ENCODE assay signal across 11 mouse cellular contexts in genomic region chr15:81300520-81301069, GRCm38 (mm10).
DNase-seq lines count a peak whose midpoint lies in the region; ATAC-seq and TF ChIP-seq lines count a peak whose summit lies in the region.
"Had no signal": no experiment of that assay in that cellular context is flagged by ENCODE, and none has a peak within 500 bp of the region (broad histone marks: within the 10 kb centered on the region; RNA-seq: fewer than 3 reads in every experiment).

No protein-coding gene starts in this region.

- H3K27ac ChIP-seq in liver, adult 2 months (replicated peaks; ENCODE audit: insufficient read depth, low read depth, low read length): peak overlapping the region; percentile 67
- H3K27ac ChIP-seq in liver, embryonic 12.5 days: no peak overlapping the region
- H3K27ac ChIP-seq: hindbrain, embryonic 10.5 days; limb, embryonic 15.5 days had no signal

- H3K4me1 ChIP-seq in liver, adult 2 months (ENCODE audit: control insufficient read depth, insufficient read depth, low read length): peaks cover 13% of the 10 kb centered on the region
- no peaks in the 10 kb centered on the region for H3K4me1 ChIP-seq in liver, embryonic 12.5 days
- H3K4me1 ChIP-seq: hindbrain, embryonic 10.5 days; limb, embryonic 15.5 days had no signal

- no peak overlapping the region for H3K4me3 ChIP-seq in liver, adult 2 months (ENCODE audit: insufficient read depth, low read depth, low read length)
- no peak overlapping the region for H3K4me3 ChIP-seq in liver, embryonic 12.5 days
- H3K4me3 ChIP-seq: hindbrain, embryonic 10.5 days; limb, embryonic 15.5 days had no signal

- H3K4me2 ChIP-seq in liver, embryonic 12.5 days: no peak overlapping the region
- H3K4me2 ChIP-seq: limb, embryonic 15.5 days had no signal

- 24% methylated on average over 3 of the region's 3 CpGs for WGBS in liver, adult 2 months
- 70% methylated on average over 3 of the region's 3 CpGs for WGBS in liver, embryonic 12.5 days (ENCODE audit: insufficient replicate concordance)

- no peak for TF ChIP-seq CTCF in liver, adult 2 months (IDR thresholded peaks at IDR 0.05; ENCODE audit: low read depth, low read length)
- TF ChIP-seq CTCF in Patski (IDR thresholded peaks at IDR 0.05): no peak

- no peak for TF ChIP-seq POLR2A in liver, adult 2 months (IDR thresholded peaks at IDR 0.05; ENCODE audit: extremely low read depth, insufficient read depth, low read length)

- H3K36me3 ChIP-seq in liver, adult 2 months (ENCODE audit: control insufficient read depth, insufficient read depth, low read length): no peaks in the 10 kb centered on the region
- no peaks in the 10 kb centered on the region for H3K36me3 ChIP-seq in liver, embryonic 12.5 days
- no peaks in the 10 kb centered on the region for H3K36me3 ChIP-seq in splenic B cell, adult 2 months (ENCODE audit: control insufficient read depth, insufficient read depth, low read length, poor library complexity, severe bottlenecking)
- H3K36me3 ChIP-seq: hindbrain, embryonic 10.5 days; limb, embryonic 15.5 days had no signal

- intact Hi-C loops in gastrocnemius, postnatal 14 days (cut with DNase I; ENCODE audit: low total_unique reads): loop anchor here (5.0 kb wide), 1 partner anchor 63 kb away; the partner anchor contains the start of gene Mchr1

- POLR2A ChIA-PET in Patski (lab: Charles Lee): interaction anchor here (0.7 kb wide), 1 partner anchor 23 kb away, joined by 3 read pairs; no protein-coding TSS in a partner anchor

- ATAC-seq in CD4-positive, CD25-positive, alpha-beta regulatory T cell, adult 4 months: no peak
- no peak for ATAC-seq in liver, embryonic 12.5 days
- peak; percentile 48 for ATAC-seq in Patski

- CTCF ChIA-PET in Patski (lab: Charles Lee): interaction anchor here (2.5 kb wide), 1 partner anchor 13 kb away, joined by 12 read pairs; no protein-coding TSS in a partner anchor

- no peak overlapping the region for H3K9ac ChIP-seq in liver, adult 2 months (ENCODE audit: low read depth, low read length)
- no peak overlapping the region for H3K9ac ChIP-seq in liver, embryonic 12.5 days
- H3K9ac ChIP-seq: limb, embryonic 15.5 days had no signal

- DNase-seq in CD4-positive, CD25-positive, alpha-beta regulatory T cell, adult 2 months (ENCODE audit: low read depth, low spot score): peak; percentile 51
- peak; percentile 72 for DNase-seq in liver, adult 2 months (ENCODE audit: extremely low read depth, low read depth, low spot score)
- peak; percentile 75 for DNase-seq in Patski (ENCODE audit: low read depth, low spot score)
- DNase-seq in splenic B cell, adult 2 months (ENCODE audit: low read depth, low spot score): peak; percentile 9
- DNase-seq in adrenal gland, adult 8-10 months: no peak
- DNase-seq in gastrocnemius, postnatal 14 days: no peak
- DNase-seq: cerebellum, adult 2 months had no signal

- no peaks in the 10 kb centered on the region for H3K27me3 ChIP-seq in liver, adult 2 months (ENCODE audit: control insufficient read depth, insufficient read depth, low read length)
- H3K27me3 ChIP-seq in liver, embryonic 12.5 days (replicated peaks): no peaks in the 10 kb centered on the region
- no peaks in the 10 kb centered on the region for H3K27me3 ChIP-seq in Patski
- H3K27me3 ChIP-seq in splenic B cell, adult 2 months (ENCODE audit: control insufficient read depth, insufficient read depth, low read length, poor library complexity, severe bottlenecking): no peaks in the 10 kb centered on the region
- H3K27me3 ChIP-seq: limb, embryonic 15.5 days had no signal

- H3K9me3 ChIP-seq in liver, embryonic 12.5 days (replicated peaks): no peaks in the 10 kb centered on the region
- H3K9me3 ChIP-seq: hindbrain, embryonic 10.5 days; limb, embryonic 15.5 days had no signal

- in situ Hi-C loops in Patski (cut with MboI; ENCODE audit: low pct_unique_long_range_greater_than_20kb): no loop called here

- H3K79me2 ChIP-seq in liver, adult 2 months (ENCODE audit: control insufficient read depth, insufficient read depth, low read length): no peaks in the 10 kb centered on the region

Comparison
In these comparisons a context has a peak if more than half of its experiments do, and no peak if none do; other contexts are left out.
1. DNase-seq: peak in CD4-positive, CD25-positive, alpha-beta regulatory T cell, adult 2 months (single experiment), liver, adult 2 months (single experiment), Patski (single experiment) and splenic B cell, adult 2 months (single experiment); none in adrenal gland, adult 8-10 months (single experiment) and gastrocnemius, postnatal 14 days (single experiment).